Mouse (Mus musculus): Measurements from ENCODE around the gene Ilkap.

Gene Ilkap

GRCm38 (mm10) chr1:91413898-91414594, 15.4 kb upstream of the Ilkap start, which contains the start of gene Hes6:
Gene Hes6, minus strand, starts transcription at chr1:91414038.
- DNase-seq: peak; percentile 99

DNA sequence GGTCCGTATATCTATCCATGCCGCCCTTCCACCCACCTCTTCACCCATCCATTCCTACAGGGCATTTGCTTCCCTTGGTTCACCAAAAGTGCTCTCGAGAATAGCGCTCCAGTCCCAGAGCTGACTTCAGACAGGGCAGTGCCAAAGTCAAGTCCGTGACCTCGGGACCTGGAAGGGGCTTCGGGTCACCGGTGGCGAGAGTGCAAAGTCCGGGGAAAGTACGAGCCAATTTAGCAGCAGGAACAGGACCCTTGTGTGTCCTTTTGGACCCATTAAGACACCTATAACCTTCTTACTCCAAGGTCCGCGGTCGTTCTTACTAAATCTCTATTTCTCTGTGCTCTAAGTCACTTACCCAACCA, 14.9 kb upstream of the Ilkap start:
- peak in 1 of 2 experiments; percentile 55 for DNase-seq

GRCm38 (mm10) chr1:91413030-91413506, 14.5 kb upstream of the Ilkap start:
- DNase-seq: peak; percentile 95 to 96

DNA sequence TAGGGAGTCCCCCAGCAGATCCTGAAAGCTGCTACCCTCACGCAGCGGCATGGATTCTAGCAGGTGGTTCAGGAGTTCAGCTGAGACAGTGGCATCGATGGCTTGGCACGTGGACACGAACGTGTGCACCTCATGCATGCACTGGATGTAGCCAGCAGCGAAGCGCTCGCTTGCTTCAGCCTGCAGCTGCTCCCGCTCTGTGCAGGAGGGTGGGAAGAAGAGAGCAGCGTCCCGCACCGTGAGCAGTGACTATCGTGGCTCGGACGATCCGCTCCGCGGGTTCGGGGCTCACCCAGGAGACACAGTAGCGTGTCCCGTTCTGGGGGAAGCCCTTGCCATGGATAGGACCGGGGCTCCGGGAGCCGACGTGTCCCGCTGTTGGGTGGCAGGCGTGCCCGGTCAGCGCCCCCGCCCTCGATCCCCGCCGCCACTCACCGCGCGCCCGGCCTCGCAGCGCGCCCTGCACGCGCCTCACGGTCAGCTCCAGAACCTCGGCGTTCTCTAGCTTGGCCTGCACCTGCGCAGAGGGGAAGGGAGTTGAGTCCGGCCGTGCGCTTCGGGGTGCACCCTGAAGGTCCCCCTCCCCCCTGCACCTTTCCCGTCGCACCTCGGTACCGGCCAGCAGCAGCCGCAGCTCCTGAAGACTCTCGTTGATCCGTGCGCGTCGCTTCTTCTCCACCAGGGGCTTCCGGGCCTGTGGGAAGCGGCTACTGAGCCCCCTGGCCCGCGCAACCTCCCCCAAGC, 13.8 kb upstream of the Ilkap start:
- DNase-seq: peak in 1 of 2 experiments; percentile 55

DNA sequence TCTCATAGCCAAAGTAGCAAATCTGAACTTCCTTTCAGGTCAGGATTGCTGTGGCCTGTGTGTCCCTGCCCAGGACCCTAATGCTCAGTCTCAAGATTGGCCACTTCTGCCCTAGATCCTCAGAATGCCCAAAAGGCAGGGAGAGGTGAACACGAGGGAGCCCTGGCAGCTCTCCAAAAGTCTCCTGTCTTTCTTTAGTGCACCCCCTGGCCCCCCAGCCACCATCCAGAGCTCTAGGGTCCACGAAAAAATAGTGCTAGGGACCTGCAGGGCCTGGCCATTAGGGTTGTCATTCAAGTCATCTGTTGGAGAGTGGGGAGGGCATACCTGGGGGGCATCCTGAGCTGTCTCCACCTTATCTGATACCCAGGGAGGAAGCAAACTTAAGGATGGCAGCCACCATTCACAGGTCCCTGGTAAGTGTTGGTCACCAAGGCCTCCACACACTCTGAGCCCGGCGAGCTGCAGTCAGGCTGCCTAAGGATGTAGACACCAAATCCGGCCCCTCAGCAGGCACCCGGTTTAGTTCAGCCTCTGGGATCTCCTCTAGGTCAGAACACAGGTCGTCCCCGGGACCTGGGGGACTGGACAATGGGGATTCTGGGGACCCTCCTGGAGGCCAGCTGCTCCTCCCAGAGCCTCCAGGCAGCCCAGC, 13.1 kb upstream of the Ilkap start:
- peak; percentile 42 to 54 for DNase-seq

- DNase-seq: no peak
Observed at GRCm38 (mm10) chr1:91407819-91408218, 9.2 kb upstream of the Ilkap start.

GRCm38 (mm10) chr1:91405406-91406169, 7.0 kb upstream of the Ilkap start:
- peak; percentile 92 to 93 for DNase-seq

GRCm38 (mm10) chr1:91404976-91405375, 6.4 kb upstream of the Ilkap start:
- no peak for DNase-seq

- DNase-seq: no peak
Observed at GRCm38 (mm10) chr1:91397927-91398259, 722 bp downstream of the Ilkap start.

GRCm38 (mm10) chr1:91390369-91390768, 8.2 kb downstream of the Ilkap start:
- DNase-seq: no peak

- no peak for DNase-seq
Observed at GRCm38 (mm10) chr1:91381091-91381471, 17.5 kb downstream of the Ilkap start.

DNA sequence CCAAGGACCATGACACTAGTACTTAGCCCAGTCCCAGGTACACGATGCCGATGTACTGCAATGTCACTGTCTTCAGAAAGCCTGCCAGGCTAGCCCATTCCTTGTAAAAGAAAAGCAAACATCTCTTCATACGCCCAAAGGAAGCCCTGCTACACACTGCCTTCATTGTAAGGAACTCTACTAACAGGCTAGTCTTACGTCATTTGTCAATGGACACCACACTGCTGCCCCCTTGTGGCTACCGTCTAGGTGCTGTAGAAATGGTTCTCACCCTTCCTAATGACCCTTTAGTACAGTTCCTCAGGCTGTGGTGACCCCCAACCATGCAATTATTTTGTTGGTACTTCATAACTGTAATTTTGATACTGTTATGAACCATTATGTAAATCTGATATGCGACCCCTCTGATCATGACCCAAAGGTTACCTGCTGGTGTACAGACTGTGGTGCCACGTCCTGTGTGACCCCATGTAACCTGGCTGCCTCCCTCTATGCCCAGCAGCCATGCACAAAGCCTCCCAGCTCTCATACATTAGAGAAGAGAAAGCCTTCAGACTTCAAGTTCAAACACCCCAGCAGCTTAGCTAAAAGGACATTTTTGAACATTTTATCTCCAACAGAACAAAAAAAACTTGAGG, 18.0 kb downstream of the Ilkap start:
- DNase-seq: peak; percentile 92 to 94

DNA sequence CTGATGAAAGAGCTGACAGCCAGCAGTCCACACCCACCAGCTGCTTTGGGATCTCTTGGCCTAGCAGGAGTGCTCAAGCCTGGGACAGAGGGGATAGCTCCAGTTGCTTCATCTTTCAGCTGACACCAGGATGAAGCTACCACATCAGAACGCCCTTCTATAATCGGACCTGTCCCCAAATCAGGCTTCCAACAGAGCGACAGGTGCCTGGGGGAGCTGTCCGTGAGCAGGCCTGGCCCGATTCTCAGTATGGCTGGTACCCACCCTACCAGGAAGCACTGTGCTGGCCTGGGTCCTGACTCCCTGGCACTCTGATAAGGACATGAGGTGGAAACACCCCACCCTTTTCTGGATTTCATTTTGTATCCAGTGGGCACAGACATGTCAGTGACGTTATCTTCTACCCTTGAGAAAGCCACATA, 25.2 kb downstream of the Ilkap start:
- no peak for DNase-seq

DNA sequence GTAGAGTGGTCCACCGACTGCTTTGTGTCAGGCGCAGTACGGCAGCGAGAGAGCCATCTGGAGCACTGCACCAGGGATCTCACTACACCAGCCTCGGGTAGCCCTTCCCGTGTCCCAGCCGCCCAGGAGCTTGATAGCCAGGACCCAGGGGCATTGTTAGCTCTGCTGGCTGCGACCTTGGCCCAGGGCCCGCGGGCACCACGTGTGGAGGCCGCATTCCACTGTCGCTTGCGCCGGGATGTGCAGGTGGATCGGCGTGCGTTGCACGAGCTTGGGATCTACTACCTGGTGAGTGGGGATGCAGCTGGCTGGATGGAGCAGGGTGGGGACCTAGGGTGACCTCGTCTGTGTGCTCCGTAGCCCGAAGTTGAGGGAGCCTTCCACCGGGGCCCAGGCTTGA, 28.6 kb downstream of the Ilkap start:
- DNase-seq: no peak

DNA sequence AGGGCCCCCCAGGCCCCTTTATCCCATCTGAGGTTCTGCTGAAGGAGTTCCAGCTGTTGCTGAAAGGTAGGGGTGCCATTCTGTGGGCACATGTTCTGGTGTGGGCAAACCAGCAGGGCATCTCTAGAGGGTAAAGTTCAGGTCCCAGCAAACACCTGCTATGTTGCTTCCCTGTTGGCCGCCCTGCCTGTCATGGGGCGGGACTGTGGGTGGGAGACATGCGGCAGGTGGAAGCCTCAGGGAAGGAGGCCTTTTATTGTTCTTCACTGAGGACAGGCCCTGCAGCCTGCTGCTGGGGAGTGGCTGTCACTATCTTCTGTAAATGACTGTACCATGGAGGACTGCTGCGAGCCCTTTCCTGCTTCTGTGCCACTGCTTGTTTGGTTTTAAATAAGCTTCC, 29.2 kb downstream of the Ilkap start:
- no peak for DNase-seq

DNA sequence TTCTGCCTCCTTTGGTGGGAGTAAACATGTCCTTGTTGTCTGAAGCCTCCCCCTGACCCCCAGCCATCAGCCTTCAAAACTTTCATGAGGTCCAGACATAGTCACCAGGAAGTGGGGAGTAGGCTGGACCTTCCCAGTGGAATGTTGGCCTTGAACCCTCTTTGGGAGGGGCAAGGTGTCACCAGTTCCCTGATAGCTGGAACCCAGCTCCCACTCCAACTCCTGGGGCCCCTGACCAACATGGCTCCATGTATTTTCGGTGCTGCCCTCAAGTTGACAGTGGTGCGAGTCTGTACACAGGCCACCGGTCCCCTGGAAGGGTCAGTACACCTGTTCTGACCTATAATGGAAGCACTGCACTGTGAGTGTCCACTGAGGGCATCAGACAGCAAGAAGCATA, 31.3 kb downstream of the Ilkap start:
- no peak for DNase-seq

DNA sequence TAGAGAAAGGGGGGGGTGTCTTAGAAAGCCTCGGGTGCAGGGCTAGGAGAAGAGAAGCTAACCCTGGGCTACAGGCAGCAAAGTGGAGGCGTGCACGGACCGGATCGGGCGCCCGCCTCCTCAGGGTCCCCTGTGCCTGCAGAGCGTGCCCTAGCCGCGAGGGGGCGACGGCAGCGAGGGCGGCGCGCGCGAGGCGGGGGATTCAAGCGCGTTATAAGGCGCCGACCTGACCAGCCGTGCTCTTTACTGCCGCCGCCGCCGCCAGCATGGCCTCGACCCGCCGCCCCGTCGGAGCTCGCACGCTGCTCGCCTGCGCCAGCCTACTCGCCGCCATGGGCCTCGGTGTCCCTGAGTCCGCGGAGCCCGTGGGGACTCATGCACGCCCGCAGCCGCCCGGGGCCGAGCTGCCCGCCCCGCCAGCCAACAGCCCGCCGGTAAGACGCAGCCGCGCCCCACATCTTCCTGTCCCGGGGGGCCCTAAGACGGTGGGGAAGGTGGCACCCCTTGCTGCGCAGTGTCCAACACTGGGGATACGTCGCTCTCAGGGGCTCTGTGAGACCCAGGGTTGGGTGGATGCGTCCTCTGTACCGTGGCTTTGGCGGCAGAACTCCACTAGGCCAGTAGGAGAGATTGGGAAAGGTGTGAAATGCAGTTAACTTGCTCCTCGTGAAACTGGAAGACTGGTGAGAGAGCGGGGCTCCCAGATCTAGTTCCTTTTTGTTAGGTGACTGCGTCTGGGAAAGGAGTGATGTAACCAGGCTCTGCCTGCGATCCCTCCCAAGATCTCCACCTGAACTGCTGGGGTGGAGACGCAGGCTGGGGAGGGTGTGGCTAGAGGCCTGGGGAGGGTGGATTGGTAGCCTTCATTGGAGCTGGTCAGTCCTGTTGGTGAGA, 32.2 kb downstream of the Ilkap start, which contains the start of gene Erfe:
Gene Erfe (plus strand): TSS at position 216 of the 894 bp plus-strand sequence.
- DNase-seq: peak; percentile 78 to 79

DNA sequence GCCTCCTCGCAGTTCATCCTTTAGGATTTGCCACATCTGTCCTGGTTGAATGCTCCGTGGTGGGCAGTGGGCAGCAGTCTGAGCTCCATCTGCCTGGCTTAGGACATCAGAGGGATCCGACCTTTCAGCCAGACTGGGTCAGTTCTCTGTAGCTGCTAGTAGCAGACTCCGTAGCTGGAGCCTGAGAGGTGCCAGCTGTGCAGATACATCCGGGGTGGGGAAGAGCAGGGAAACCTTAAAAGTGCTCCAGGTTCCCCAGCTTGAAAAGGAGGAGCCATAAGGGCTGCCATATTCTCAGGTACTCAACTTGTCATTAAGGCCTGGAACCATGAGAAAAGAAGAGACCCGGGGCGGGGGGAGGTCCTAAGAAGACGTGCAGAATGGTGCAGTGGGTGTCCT, 32.8 kb downstream of the Ilkap start:
- no peak for DNase-seq

- no peak for DNase-seq
Observed at GRCm38 (mm10) chr1:91364822-91365644, 33.6 kb downstream of the Ilkap start.

- DNase-seq: no peak
Observed at GRCm38 (mm10) chr1:91362113-91362512, 36.5 kb downstream of the Ilkap start.

All from cerebellum, postnatal 10 days (tissue).